Mouse (Mus musculus): ENCODE data around the gene Plk2. TPM values are rescaled to one million over a fixed set of nuclear protein-coding genes. Genes with fewer than 3 reads are reported as not detected.

Plk2 gene
- polyA plus RNA-seq, 1 experiment = not detected

- no peaks in the 10 kb centered on the region for H3K4me1 ChIP-seq (ENCODE audit: control insufficient read depth)
- H3K36me3 ChIP-seq (ENCODE audit: control insufficient read depth) = no peaks in the 10 kb centered on the region
- no peak overlapping the region for H3K4me3 ChIP-seq (replicated peaks)
- TF ChIP-seq TAL1 (IDR thresholded peaks at IDR 0.05; ENCODE audit: low read length) (no peak), GATA1 (IDR thresholded peaks at IDR 0.05; ENCODE audit: low read length) (no peak)
- no peaks in the 10 kb centered on the region for H3K27me3 ChIP-seq (ENCODE audit: control insufficient read depth)
- no peaks in the 10 kb centered on the region for H3K9me3 ChIP-seq (ENCODE audit: control insufficient read depth, low read length)
Measured at GRCm38 (mm10) chr13:110425512-110426222, 30.8 kb downstream of the Plk2 start.

- no peaks in the 10 kb centered on the region for H3K4me1 ChIP-seq (ENCODE audit: control insufficient read depth)
- TF ChIP-seq GATA1 (IDR thresholded peaks at IDR 0.05; ENCODE audit: low read length) (no peak), TAL1 (IDR thresholded peaks at IDR 0.05; ENCODE audit: low read length) (no peak)
- no peaks in the 10 kb centered on the region for H3K27me3 ChIP-seq (ENCODE audit: control insufficient read depth)
- H3K4me3 ChIP-seq (replicated peaks) = no peak overlapping the region
- no peaks in the 10 kb centered on the region for H3K9me3 ChIP-seq (ENCODE audit: control insufficient read depth, low read length)
- no peaks in the 10 kb centered on the region for H3K36me3 ChIP-seq (ENCODE audit: control insufficient read depth)
Measured at GRCm38 (mm10) chr13:110431388-110431787, 36.5 kb downstream of the Plk2 start.

- H3K4me3 ChIP-seq (replicated peaks) = no peak overlapping the region
- no peaks in the 10 kb centered on the region for H3K4me1 ChIP-seq (ENCODE audit: control insufficient read depth)
- H3K27me3 ChIP-seq (ENCODE audit: control insufficient read depth) = no peaks in the 10 kb centered on the region
- no peaks in the 10 kb centered on the region for H3K36me3 ChIP-seq (ENCODE audit: control insufficient read depth)
- TF ChIP-seq GATA1 (IDR thresholded peaks at IDR 0.05; ENCODE audit: low read length) = no peak
- H3K9me3 ChIP-seq (ENCODE audit: control insufficient read depth, low read length) = no peaks in the 10 kb centered on the region
Measured at GRCm38 (mm10) chr13:110432062-110432566, 37.3 kb downstream of the Plk2 start.

GRCm38 (mm10) chr13:110432613-110433012, 37.8 kb downstream of the Plk2 start:
- H3K9me3 ChIP-seq (ENCODE audit: control insufficient read depth, low read length) = no peaks in the 10 kb centered on the region
- H3K4me1 ChIP-seq (ENCODE audit: control insufficient read depth) = no peaks in the 10 kb centered on the region
- no peaks in the 10 kb centered on the region for H3K27me3 ChIP-seq (ENCODE audit: control insufficient read depth)
- TF ChIP-seq GATA1 (IDR thresholded peaks at IDR 0.05; ENCODE audit: low read length) = no peak
- no peak for TF ChIP-seq TAL1 (IDR thresholded peaks at IDR 0.05; ENCODE audit: low read length)
- H3K4me3 ChIP-seq (replicated peaks) = no peak overlapping the region
- H3K36me3 ChIP-seq (ENCODE audit: control insufficient read depth) = no peaks in the 10 kb centered on the region

- no peaks in the 10 kb centered on the region for H3K4me1 ChIP-seq (ENCODE audit: control insufficient read depth)
- H3K27me3 ChIP-seq (ENCODE audit: control insufficient read depth) = no peaks in the 10 kb centered on the region
- H3K36me3 ChIP-seq (ENCODE audit: control insufficient read depth) = no peaks in the 10 kb centered on the region
Measured at GRCm38 (mm10) chr13:110436692-110437091, 41.8 kb downstream of the Plk2 start.

GRCm38 (mm10) chr13:110438624-110439023, 43.8 kb downstream of the Plk2 start:
- H3K4me1 ChIP-seq (ENCODE audit: control insufficient read depth) = no peaks in the 10 kb centered on the region
- no peaks in the 10 kb centered on the region for H3K27me3 ChIP-seq (ENCODE audit: control insufficient read depth)
- TF ChIP-seq GATA1 (IDR thresholded peaks at IDR 0.05; ENCODE audit: low read length) (no peak), TAL1 (IDR thresholded peaks at IDR 0.05; ENCODE audit: low read length) (no peak)
- H3K36me3 ChIP-seq (ENCODE audit: control insufficient read depth) = no peaks in the 10 kb centered on the region
- no peaks in the 10 kb centered on the region for H3K9me3 ChIP-seq (ENCODE audit: control insufficient read depth, low read length)
- H3K4me3 ChIP-seq (replicated peaks) = no peak overlapping the region

More at GRCm38 (mm10) chr13:110436692-110437091, 41.8 kb downstream of the Plk2 start:
- no peak for TF ChIP-seq GATA1 (IDR thresholded peaks at IDR 0.05; ENCODE audit: low read length)
- no peak for TF ChIP-seq TAL1 (IDR thresholded peaks at IDR 0.05; ENCODE audit: low read length)
- Histone ChIP-seq H3K9me3 (ENCODE audit: control insufficient read depth, low read length) (no peaks in the 10 kb centered on the region), H3K4me3 (replicated peaks) (no peak overlapping the region)

GRCm38 (mm10) chr13:110444335-110444734, 49.5 kb downstream of the Plk2 start:
- TF ChIP-seq GATA1 (IDR thresholded peaks at IDR 0.05; ENCODE audit: low read length) = no peak
- no peak for TF ChIP-seq TAL1 (IDR thresholded peaks at IDR 0.05; ENCODE audit: low read length)
- Histone ChIP-seq H3K4me1 (ENCODE audit: control insufficient read depth) (no peaks in the 10 kb centered on the region), H3K4me3 (replicated peaks) (no peak overlapping the region), H3K9me3 (ENCODE audit: control insufficient read depth, low read length) (no peaks in the 10 kb centered on the region), H3K27me3 (ENCODE audit: control insufficient read depth) (no peaks in the 10 kb centered on the region), H3K36me3 (ENCODE audit: control insufficient read depth) (no peaks in the 10 kb centered on the region)

- Histone ChIP-seq H3K27me3 (ENCODE audit: control insufficient read depth) (no peaks in the 10 kb centered on the region), H3K4me3 (replicated peaks) (no peak overlapping the region), H3K36me3 (ENCODE audit: control insufficient read depth) (no peaks in the 10 kb centered on the region), H3K4me1 (ENCODE audit: control insufficient read depth) (no peaks in the 10 kb centered on the region), H3K9me3 (ENCODE audit: control insufficient read depth, low read length) (no peaks in the 10 kb centered on the region)
- TF ChIP-seq GATA1 (IDR thresholded peaks at IDR 0.05; ENCODE audit: low read length) (no peak), TAL1 (IDR thresholded peaks at IDR 0.05; ENCODE audit: low read length) (no peak)
Measured at GRCm38 (mm10) chr13:110444894-110445293, 50.0 kb downstream of the Plk2 start.

- no peaks in the 10 kb centered on the region for H3K9me3 ChIP-seq (ENCODE audit: control insufficient read depth, low read length)
- H3K27me3 ChIP-seq (ENCODE audit: control insufficient read depth) = no peaks in the 10 kb centered on the region
- no peak overlapping the region for H3K4me3 ChIP-seq (replicated peaks)
- H3K36me3 ChIP-seq (ENCODE audit: control insufficient read depth) = no peaks in the 10 kb centered on the region
- no peaks in the 10 kb centered on the region for H3K4me1 ChIP-seq (ENCODE audit: control insufficient read depth)
- no peak for TF ChIP-seq GATA1 (IDR thresholded peaks at IDR 0.05; ENCODE audit: low read length)
- no peak for TF ChIP-seq TAL1 (IDR thresholded peaks at IDR 0.05; ENCODE audit: low read length)
Measured at GRCm38 (mm10) chr13:110446434-110446833, 51.6 kb downstream of the Plk2 start.

All from erythroblast, embryonic 14.5 days (primary cell).